Mouse (Mus musculus) lung, postnatal 0 days (tissue): ENCODE measurements around the gene Gabarap.

ENCODE experiments used
- CTCF ChIP-seq: IDR thresholded peaks from 2 replicates; pipeline ENCODE4 v1.5.1; 2016; ENCODE audit warnings: antibody characterized with exemption, mild to moderate bottlenecking
- EP300 ChIP-seq: IDR thresholded peaks from 2 replicates; pipeline ENCODE4 v1.6.1; 2016; ENCODE audit warnings: antibody characterized with exemption, mild to moderate bottlenecking, control low read depth

- TF ChIP-seq CTCF (no peak), EP300 (no peak)
Observed at GRCm38 (mm10) chr11:70029829-70030550, 39.0 kb downstream of the Gabarap start.
